In genomic region chr10:67538585-67539400, GRCm38 (mm10) we compare ENCODE assay signal across 8 mouse cellular contexts. TPM values are rescaled to one million over a fixed set of nuclear protein-coding genes. Genes with fewer than 3 reads are reported as not detected.
A peak's percentile ranks its signal among the peaks of the same experiment; 100 is the strongest.
DNase-seq lines count a peak whose midpoint lies in the region; ATAC-seq and TF ChIP-seq lines count a peak whose summit lies in the region.

No protein-coding gene starts in this region.

- peak overlapping the region; percentile 85 for H3K4me2 ChIP-seq in liver, embryonic 15.5 days

- H3K4me3 ChIP-seq in heart, adult 2 months, result peak overlapping the region; percentile 76
- 0 out of 2 replicates have a peak overlapping the region, but pooled peaks have one; percentile 67 for H3K4me3 ChIP-seq in liver, embryonic 15.5 days (replicated peaks)

- no peak for ATAC-seq in liver, embryonic 15.5 days (ENCODE audit: insufficient read depth)
- no peak for ATAC-seq in granulocyte monocyte progenitor cell, adult 5-6 weeks (replicated peaks; ENCODE audit: poor library complexity, severe bottlenecking)

- TF ChIP-seq CTCF in heart, adult 2 months (IDR thresholded peaks at IDR 0.05), result no peak

- H3K9me3 ChIP-seq in liver, embryonic 15.5 days (replicated peaks), result no peaks in the 10 kb centered on the region

- no peak for TF ChIP-seq POLR2A in heart, adult 2 months (IDR thresholded peaks at IDR 0.05; ENCODE audit: insufficient read depth, low read depth, low read length)

- peaks cover 13% of the 10 kb centered on the region; the same call in 1 of the 2 replicates for H3K27me3 ChIP-seq in heart, adult 2 months (ENCODE audit: control insufficient read depth, insufficient read depth, low read length)
- peaks cover 88% of the 10 kb centered on the region for H3K27me3 ChIP-seq in liver, embryonic 15.5 days

- peak; percentile 26 to 43 for DNase-seq in heart, adult 2 months
- DNase-seq in heart, adult 8-10 months (ENCODE audit: low spot score), result no peak
- peak; percentile 61 for DNase-seq in CD4-positive helper T cell, adult 2 months (ENCODE audit: low read depth, low spot score)
- peak; percentile 35 for DNase-seq in embryo, embryonic 10.5 days (ENCODE audit: low spot score)
- peak; percentile 15 to 36 for DNase-seq in heart, postnatal 36 days
- peak; percentile 33 for DNase-seq in right cerebral cortex, postnatal 14 days

- no peaks in the 10 kb centered on the region for H3K36me3 ChIP-seq in heart, adult 2 months (ENCODE audit: control insufficient read depth, insufficient read depth, low read length)
- H3K36me3 ChIP-seq in liver, embryonic 15.5 days (replicated peaks), result no peaks in the 10 kb centered on the region; the same call in 1 of the 2 replicates

- WGBS in heart, adult 2 months, result 2% methylated on average over 50 of the region's 50 CpGs
- 1% methylated on average over 50 of the region's 50 CpGs for WGBS in liver, embryonic 15.5 days (ENCODE audit: insufficient replicate concordance)

- no peak overlapping the region for H3K27ac ChIP-seq in heart, adult 2 months
- no peak overlapping the region for H3K27ac ChIP-seq in liver, embryonic 15.5 days (replicated peaks)

- intact Hi-C loops in heart, adult 2 months (cut with DNase I), result loop anchor here (2.0 to 5.0 kb wide), 2 partner anchors 222 to 734 kb away; no protein-coding TSS in a partner anchor
- intact Hi-C loops in heart, postnatal 36 days (cut with DNase I), result loop anchor here (5.0 to 10.0 kb wide), 2 partner anchors 109 to 446 kb away; no protein-coding TSS in a partner anchor

- H3K4me1 ChIP-seq in heart, adult 2 months (ENCODE audit: control insufficient read depth, insufficient read depth, low read length), result no peaks in the 10 kb centered on the region
- H3K4me1 ChIP-seq in liver, embryonic 15.5 days (replicated peaks), result peaks cover 31% of the 10 kb centered on the region

- no peak for TF ChIP-seq EP300 in heart, adult 2 months (IDR thresholded peaks at IDR 0.05; ENCODE audit: insufficient read depth, low read depth, low read length)

- H3K79me2 ChIP-seq in heart, adult 2 months (replicated peaks; ENCODE audit: control insufficient read depth, insufficient read depth, low read length), result no peaks in the 10 kb centered on the region

- no peak overlapping the region for H3K9ac ChIP-seq in heart, adult 2 months (ENCODE audit: low read depth, low read length)
- no peak overlapping the region for H3K9ac ChIP-seq in liver, embryonic 15.5 days

RNA-seq across cellular contexts. Expression of gene Egr2, which starts 3.5 kb away (rescaled TPM):
- under 1 TPM; 0.32 to 0.84 TPM for total RNA-seq in heart, adult 2 months (2021)
- polyA plus RNA-seq in heart, adult 2 months (2012; rRNA removed), result 2.7 and 2.8 TPM in 2 replicates
- under 1 TPM; 0.19 to 0.98 (median 0.59) TPM for total RNA-seq in heart, adult 8-10 months (2022)
- 1 to 10 TPM in 1 of 2 experiments, under 1 TPM in 1; 0.27 to 1.2 TPM for total RNA-seq in heart, postnatal 36 days (2021)
- polyA plus RNA-seq in liver, embryonic 15.5 days (2015; fragmentation: Nextera tagmentation; extraction: Ambion mirVana), result 0.03 TPM in 1 of 2 replicates, not detected in the other
- total RNA-seq in granulocyte monocyte progenitor cell, adult 5-6 weeks (2014; fragmentation: Nextera tagmentation), result not detected in 2 replicates
- 0.72 and 3.1 TPM in 2 replicates for total RNA-seq in granulocyte monocyte progenitor cell, adult 5-6 weeks (2017)

RNA-seq across cellular contexts. Expression of gene Ado, which starts 10.0 kb away (rescaled TPM):
- total RNA-seq in heart, adult 2 months (2021), result 10 to 100 TPM; 17.3 to 17.7 TPM
- polyA plus RNA-seq in heart, adult 2 months (2012; rRNA removed), result 6.3 and 9.6 TPM in 2 replicates
- 10 to 100 TPM; 15.7 to 18.4 (median 17.0) TPM for total RNA-seq in heart, adult 8-10 months (2022)
- total RNA-seq in heart, postnatal 36 days (2021), result 10 to 100 TPM; 16.4 to 16.6 TPM
- polyA plus RNA-seq in liver, embryonic 15.5 days (2015; fragmentation: Nextera tagmentation; extraction: Ambion mirVana), result 12.2 TPM in 2 replicates
- 21.2 and 21.7 TPM in 2 replicates for total RNA-seq in granulocyte monocyte progenitor cell, adult 5-6 weeks (2014; fragmentation: Nextera tagmentation)
- total RNA-seq in granulocyte monocyte progenitor cell, adult 5-6 weeks (2017), result 21.9 and 22.8 TPM in 2 replicates
